Mouse (Mus musculus): ENCODE data around the gene Cyp2d9.
"Not testable (repeated sequence)": the region's sequence is repeated elsewhere in the genome, so short reads cannot be mapped to it uniquely, and the experiment has no call there.

Gene Cyp2d9

GRCm38 (mm10) chr15:82433137-82433536, at the start of gene Cyp2d9:
TSS of gene Cyp2d9 (plus strand) at chr15:82433437.
- no peak for DNase-seq (ENCODE audit: low spot score)

- no peak for DNase-seq (ENCODE audit: low spot score)
Observed at GRCm38 (mm10) chr15:82385729-82386128, 47.5 kb upstream of the Cyp2d9 start.

GRCm38 (mm10) chr15:82389916-82390315, 43.3 kb upstream of the Cyp2d9 start:
- DNase-seq (ENCODE audit: low spot score): not testable (repeated sequence)

- not testable (repeated sequence) for DNase-seq (ENCODE audit: low spot score)
Observed at GRCm38 (mm10) chr15:82393922-82394321, 39.3 kb upstream of the Cyp2d9 start, which contains the start of gene Cyp2d11. TSS of gene Cyp2d11 (minus strand) at chr15:82394022.

GRCm38 (mm10) chr15:82395955-82396354, 37.3 kb upstream of the Cyp2d9 start:
- DNase-seq (ENCODE audit: low spot score): not testable (repeated sequence)

- DNase-seq (ENCODE audit: low spot score): no peak
Observed at GRCm38 (mm10) chr15:82401516-82401915, 31.7 kb upstream of the Cyp2d9 start.

GRCm38 (mm10) chr15:82402106-82402505, 31.1 kb upstream of the Cyp2d9 start:
- no peak for DNase-seq (ENCODE audit: low spot score)

- DNase-seq (ENCODE audit: low spot score): no peak
Observed at GRCm38 (mm10) chr15:82402741-82403140, 30.5 kb upstream of the Cyp2d9 start.

- DNase-seq (ENCODE audit: low spot score): no peak
Observed at GRCm38 (mm10) chr15:82403606-82404005, 29.6 kb upstream of the Cyp2d9 start.

- no peak for DNase-seq (ENCODE audit: low spot score)
Observed at GRCm38 (mm10) chr15:82404163-82404562, 29.1 kb upstream of the Cyp2d9 start.

- DNase-seq (ENCODE audit: low spot score): no peak
Observed at GRCm38 (mm10) chr15:82406981-82407380, 26.3 kb upstream of the Cyp2d9 start, which contains the start of gene Cyp2d10. TSS of gene Cyp2d10 (minus strand) at chr15:82407195.

GRCm38 (mm10) chr15:82407536-82407935, 25.7 kb upstream of the Cyp2d9 start:
- no peak for DNase-seq (ENCODE audit: low spot score)

GRCm38 (mm10) chr15:82416797-82417789, 16.1 kb upstream of the Cyp2d9 start:
- DNase-seq (ENCODE audit: low spot score): peak; percentile 75

- no peak for DNase-seq (ENCODE audit: low spot score)
Observed at GRCm38 (mm10) chr15:82418616-82419015, 14.6 kb upstream of the Cyp2d9 start.

GRCm38 (mm10) chr15:82422935-82423334, 10.3 kb upstream of the Cyp2d9 start:
- DNase-seq (ENCODE audit: low spot score): no peak

GRCm38 (mm10) chr15:82423471-82423870, 9.8 kb upstream of the Cyp2d9 start:
- DNase-seq (ENCODE audit: low spot score): no peak

GRCm38 (mm10) chr15:82433621-82434020, 384 bp downstream of the Cyp2d9 start:
- DNase-seq (ENCODE audit: low spot score): no peak

GRCm38 (mm10) chr15:82434541-82434940, 1.3 kb downstream of the Cyp2d9 start:
- DNase-seq (ENCODE audit: low spot score): no peak

- DNase-seq (ENCODE audit: low spot score): no peak
Observed at GRCm38 (mm10) chr15:82435011-82435410, 1.8 kb downstream of the Cyp2d9 start.

GRCm38 (mm10) chr15:82435606-82436005, 2.4 kb downstream of the Cyp2d9 start:
- DNase-seq (ENCODE audit: low spot score): no peak

GRCm38 (mm10) chr15:82437975-82438617, 4.9 kb downstream of the Cyp2d9 start:
- DNase-seq (ENCODE audit: low spot score): no peak

GRCm38 (mm10) chr15:82443658-82444057, 10.4 kb downstream of the Cyp2d9 start:
- DNase-seq (ENCODE audit: low spot score): no peak

GRCm38 (mm10) chr15:82445196-82445595, 12.0 kb downstream of the Cyp2d9 start:
- no peak for DNase-seq (ENCODE audit: low spot score)
